8 mouse cellular contexts compared by ENCODE assay signal in the genomic region with DNA sequence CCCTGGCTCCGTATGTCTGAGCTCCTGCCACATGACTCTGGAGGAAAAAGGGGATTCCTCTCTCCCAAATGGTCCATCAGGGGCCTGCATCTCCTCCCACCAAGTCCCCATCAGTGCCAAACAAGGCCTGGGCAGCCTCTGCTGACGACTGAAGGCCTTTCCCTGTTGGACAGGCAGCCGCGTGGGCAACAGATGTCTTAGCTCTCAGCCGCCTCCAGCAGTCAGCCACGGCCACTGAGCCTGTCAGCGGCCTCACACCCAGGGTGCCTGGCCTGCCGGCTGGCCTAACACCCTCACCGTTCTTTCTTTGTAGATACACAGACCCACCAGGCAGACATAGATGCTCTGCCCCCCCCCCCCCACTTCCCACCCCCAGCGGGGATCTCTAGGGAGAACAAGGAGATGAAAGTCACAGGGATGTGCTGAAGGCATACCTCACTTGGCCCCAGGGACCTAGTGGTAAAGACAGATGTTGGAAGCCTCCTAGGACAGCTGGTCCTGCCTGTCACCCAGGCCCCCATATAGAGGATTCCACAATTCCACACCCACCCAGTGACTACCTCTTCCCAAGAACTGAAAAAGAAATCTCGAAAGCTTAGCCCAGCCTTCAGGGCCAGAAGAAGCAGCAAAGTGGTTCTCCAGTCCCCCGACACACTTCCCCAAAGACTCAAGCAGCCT. TPM values are rescaled to one million over a fixed set of nuclear protein-coding genes. Genes with fewer than 3 reads are reported as not detected.
DNase-seq lines count a peak whose midpoint lies in the region; ATAC-seq and TF ChIP-seq lines count a peak whose summit lies in the region.

No protein-coding gene starts in this region.

- no peaks in the 10 kb centered on the region for H3K9me3 ChIP-seq in liver, embryonic 12.5 days (replicated peaks)
- H3K9me3 ChIP-seq in forebrain, postnatal 0 days (ENCODE audit: low read length): no peaks in the 10 kb centered on the region

- ATAC-seq in liver, embryonic 12.5 days: no peak
- peak; percentile 32; the same call in 1 of the 2 replicates for ATAC-seq in forebrain, postnatal 0 days

- H3K9ac ChIP-seq in liver, embryonic 12.5 days: no peak overlapping the region
- H3K9ac ChIP-seq in forebrain, postnatal 0 days: no peak overlapping the region; the same call in 1 of the 2 replicates

- H3K27me3 ChIP-seq in liver, embryonic 12.5 days (replicated peaks): peaks cover 86% of the 10 kb centered on the region
- no peaks in the 10 kb centered on the region for H3K27me3 ChIP-seq in forebrain, postnatal 0 days (ENCODE audit: insufficient read depth, low read length)
- no peaks in the 10 kb centered on the region for H3K27me3 ChIP-seq in myocyte (ENCODE audit: control insufficient read depth, insufficient read depth, insufficient read length)

- peaks cover 38% of the 10 kb centered on the region for H3K79me2 ChIP-seq in myocyte (ENCODE audit: control insufficient read depth, insufficient read depth)

- peak; percentile 83 for TF ChIP-seq POLR2A in myocyte (IDR thresholded peaks at IDR 0.05; ENCODE audit: insufficient read length, low read depth)

- 0 out of 2 replicates have a peak overlapping the region, but pooled peaks have one; percentile 70 for H3K4me2 ChIP-seq in liver, embryonic 12.5 days
- H3K4me2 ChIP-seq in forebrain, postnatal 0 days (ENCODE audit: low read depth): peak overlapping the region; percentile 91
- H3K4me2 ChIP-seq in myocyte (ENCODE audit: low read depth): peak overlapping the region; percentile 93

- no peak for TF ChIP-seq CTCF in forebrain, postnatal 0 days (IDR thresholded peaks at IDR 0.05; ENCODE audit: low read depth)

- DNase-seq in liver: no peak
- DNase-seq in forebrain, postnatal 0 days: no peak
- peak; percentile 34 for DNase-seq in kidney, postnatal 14 days
- no peak for DNase-seq in layer of hippocampus, postnatal 10 days (ENCODE audit: low spot score in 2 of 2)
- DNase-seq in layer of hippocampus, postnatal 25 days (ENCODE audit: extremely low spot score in 1 of 2, low spot score in 1 of 2): no peak
- DNase-seq in natural killer cell, adult 2 months (ENCODE audit: low spot score in 2 of 2): no peak

- peak overlapping the region; percentile 40 for H3ac ChIP-seq in myocyte (ENCODE audit: control insufficient read depth, insufficient read length)

- peaks cover 11% of the 10 kb centered on the region for H3K4me1 ChIP-seq in liver, embryonic 12.5 days
- no peaks in the 10 kb centered on the region for H3K4me1 ChIP-seq in forebrain, postnatal 0 days (ENCODE audit: insufficient read depth)

- no peak overlapping the region for H3K27ac ChIP-seq in liver, embryonic 12.5 days
- no peak overlapping the region for H3K27ac ChIP-seq in forebrain, postnatal 0 days (ENCODE audit: low read depth, low read length)

- 37% methylated on average over 12 of the region's 12 CpGs for WGBS in liver, embryonic 12.5 days (ENCODE audit: insufficient replicate concordance)
- 37% methylated on average over 12 of the region's 12 CpGs for WGBS in forebrain, postnatal 0 days

- no peak overlapping the region for H3K4me3 ChIP-seq in liver, embryonic 12.5 days
- H3K4me3 ChIP-seq in forebrain, postnatal 0 days (ENCODE audit: low read depth, low read length): no peak overlapping the region
- peak overlapping the region; percentile 82 for H3K4me3 ChIP-seq in myocyte

- H3K36me3 ChIP-seq in liver, embryonic 12.5 days: no peaks in the 10 kb centered on the region
- H3K36me3 ChIP-seq in forebrain, postnatal 0 days (ENCODE audit: insufficient read depth): no peaks in the 10 kb centered on the region
- no peaks in the 10 kb centered on the region for H3K36me3 ChIP-seq in myocyte (ENCODE audit: control insufficient read depth, insufficient read depth)

TF ChIP-seq in myocyte, 11 proteins besides CTCF, POLR2A, EP300 and RAD21:
- TF ChIP-seq MAX (IDR thresholded peaks at IDR 0.05; ENCODE audit: low read depth): peak; percentile 57
- TF ChIP-seq TCF3 (IDR thresholded peaks at IDR 0.05; ENCODE audit: insufficient read length, low read depth): peak; percentile 71
- TF ChIP-seq POLR2AphosphoS2 (IDR thresholded peaks at IDR 0.05; ENCODE audit: insufficient read length, low read depth): peak; percentile 62
- TF ChIP-seq USF1 (IDR thresholded peaks at IDR 0.05; ENCODE audit: low read depth): no peak
- TF ChIP-seq CEBPB (IDR thresholded peaks at IDR 0.05; ENCODE audit: insufficient read depth, poor library complexity, severe bottlenecking): no peak
- peak; percentile 18 to 87 (median 65) for TF ChIP-seq MYOG (IDR thresholded peaks at IDR 0.05; ENCODE audit: control insufficient read depth in 1 of 3, insufficient read depth in 1 of 3, insufficient read length in 2 of 3, low read depth in 2 of 3)
- TF ChIP-seq REST (IDR thresholded peaks at IDR 0.05; ENCODE audit: insufficient read depth, insufficient read length): no peak
- TF ChIP-seq MYOD1 (IDR thresholded peaks at IDR 0.05; ENCODE audit: control insufficient read depth in 1 of 3, insufficient read length in 2 of 3, low read depth in 2 of 3): peak; percentile 76 to 97 (median 93)
- TF ChIP-seq TCF12 (IDR thresholded peaks at IDR 0.05; ENCODE audit: insufficient read depth, poor library complexity, severe bottlenecking): peak; percentile 86
- TF ChIP-seq SRF (IDR thresholded peaks at IDR 0.05; ENCODE audit: control insufficient read depth, insufficient read length, low read depth): peak; percentile 80
- TF ChIP-seq E2F4 (IDR thresholded peaks at IDR 0.05; ENCODE audit: insufficient read depth): no peak

RNA-seq across cellular contexts. Expression of a gene that starts 1.4 kb away (rescaled TPM):
- 4.4 and 4.9 TPM in 2 replicates for polyA plus RNA-seq in liver, embryonic 12.5 days (2016; fragmentation: Nextera tagmentation; extraction: Ambion mirVana)
- 27.6 and 30.9 TPM in 2 replicates for total RNA-seq in forebrain, postnatal 0 days (2014; rRNA removed)
- polyA plus RNA-seq in forebrain, postnatal 0 days (2015; fragmentation: Nextera tagmentation; extraction: Ambion mirVana): 47.9 and 50.7 TPM in 2 replicates
- polyA plus RNA-seq in myocyte (2012; fragmentation: generic; extraction: Trizol): 469 TPM
- total RNA-seq in layer of hippocampus, postnatal 10 days (2021): 10 to 100 TPM; 17.9 to 18.5 TPM
- 10 to 100 TPM; 15.7 TPM for total RNA-seq in layer of hippocampus, postnatal 25 days (2021)

RNA-seq across cellular contexts. Expression of a gene that starts 32.4 kb away (rescaled TPM):
- polyA plus RNA-seq in liver, embryonic 12.5 days (2016; fragmentation: Nextera tagmentation; extraction: Ambion mirVana): 9.9 and 10.3 TPM in 2 replicates
- total RNA-seq in forebrain, postnatal 0 days (2014; rRNA removed): 6.8 and 9.8 TPM in 2 replicates
- 6.0 and 6.1 TPM in 2 replicates for polyA plus RNA-seq in forebrain, postnatal 0 days (2015; fragmentation: Nextera tagmentation; extraction: Ambion mirVana)
- 89.0 TPM for polyA plus RNA-seq in myocyte (2012; fragmentation: generic; extraction: Trizol)
- total RNA-seq in layer of hippocampus, postnatal 10 days (2021): 10 to 100 TPM; 17.2 to 19.9 TPM
- 10 to 100 TPM; 15.2 to 22.4 TPM for total RNA-seq in layer of hippocampus, postnatal 25 days (2021)

RNA-seq across cellular contexts. Expression of a gene that starts 39.6 kb away (rescaled TPM):
- polyA plus RNA-seq in liver, embryonic 12.5 days (2016; fragmentation: Nextera tagmentation; extraction: Ambion mirVana): 39.5 and 42.0 TPM in 2 replicates
- total RNA-seq in forebrain, postnatal 0 days (2014; rRNA removed): 3.7 and 4.7 TPM in 2 replicates
- polyA plus RNA-seq in forebrain, postnatal 0 days (2015; fragmentation: Nextera tagmentation; extraction: Ambion mirVana): 3.3 and 4.0 TPM in 2 replicates
- polyA plus RNA-seq in myocyte (2012; fragmentation: generic; extraction: Trizol): 2.0 TPM
- total RNA-seq in layer of hippocampus, postnatal 10 days (2021): 1 to 10 TPM; 6.7 to 7.6 TPM
- 1 to 10 TPM; 4.8 to 7.2 TPM for total RNA-seq in layer of hippocampus, postnatal 25 days (2021)
